Mouse (Mus musculus): ENCODE measurements around the gene Emilin2. TPM values are rescaled to one million over a fixed set of nuclear protein-coding genes. Genes with fewer than 3 reads are reported as not detected.

The Emilin2 gene
- polyA plus RNA-seq, 1 experiment from 2014 or later = 2.4 TPM

DNA sequence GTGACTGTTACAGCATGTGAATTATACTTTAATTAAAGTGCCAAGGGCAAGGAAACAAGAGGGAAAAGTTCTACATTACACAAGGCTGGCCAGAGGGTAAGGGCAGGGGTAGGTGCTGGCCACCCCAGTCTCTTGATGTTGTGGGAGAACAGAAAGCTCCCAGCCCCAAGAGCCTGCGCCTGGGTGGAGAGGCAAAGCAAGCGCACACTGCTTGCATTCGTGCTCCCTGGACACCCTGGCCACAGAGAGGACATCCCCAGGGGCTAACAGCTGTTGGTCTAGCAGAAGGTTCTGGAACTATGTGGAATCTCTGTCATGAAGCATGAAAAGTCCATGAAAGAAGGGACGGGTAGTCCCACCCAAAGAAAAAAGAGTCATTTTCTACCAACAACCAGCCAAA, 5.1 kb downstream of the Emilin2 start:
- Histone ChIP-seq H3K27me3 (replicated peaks; ENCODE audit: control insufficient read depth, insufficient read depth, low read length) (peaks cover 28% of the 10 kb centered on the region), H3K9ac (ENCODE audit: low read depth, low read length) (no peak overlapping the region), H3K36me3 (ENCODE audit: control insufficient read depth, insufficient read depth, low read length) (no peaks in the 10 kb centered on the region), H3K9me3 (ENCODE audit: control insufficient read depth, low read length) (no peaks in the 10 kb centered on the region), H3K4me1 (ENCODE audit: control insufficient read depth, insufficient read depth, low read length) (peaks cover 8% of the 10 kb centered on the region; the same call in 1 of the 2 replicates), H3K4me2 (ENCODE audit: low read depth, low read length) (no peak overlapping the region), H3K27ac (ENCODE audit: low read length) (no peak overlapping the region), H3K4me3 (ENCODE audit: low read length) (no peak overlapping the region)
- ATAC-seq = no peak
- WGBS = 86% methylated on average over 4 of the region's 4 CpGs

DNA sequence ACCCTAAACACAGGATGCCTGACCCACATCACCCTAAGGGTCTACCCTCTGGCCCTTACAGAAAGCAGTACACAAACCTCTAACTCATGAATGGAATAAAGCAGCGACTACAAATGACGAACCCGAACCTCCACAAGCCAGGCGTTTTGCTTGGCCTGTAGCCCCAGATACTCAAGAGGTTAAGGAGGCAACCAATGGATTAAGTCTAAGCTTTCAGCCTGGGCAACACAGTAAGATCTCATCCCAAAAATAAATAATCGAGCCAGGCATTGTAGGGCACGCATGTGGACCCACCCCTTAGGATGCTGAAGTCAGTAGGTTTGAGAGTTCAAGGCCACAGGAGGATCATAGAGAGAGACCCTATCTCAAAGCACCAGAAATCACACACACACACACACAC, 5.7 kb downstream of the Emilin2 start:
- H3K4me1 ChIP-seq (ENCODE audit: control insufficient read depth, insufficient read depth, low read length) = peaks cover 6% of the 10 kb centered on the region; the same call in 1 of the 2 replicates
- no peak overlapping the region for H3K9ac ChIP-seq (ENCODE audit: low read depth, low read length)
- no peak overlapping the region for H3K4me2 ChIP-seq (ENCODE audit: low read depth, low read length)
- peaks cover 26% of the 10 kb centered on the region for H3K27me3 ChIP-seq (replicated peaks; ENCODE audit: control insufficient read depth, insufficient read depth, low read length)
- ATAC-seq = no peak
- 84% methylated on average over 6 of the region's 6 CpGs for WGBS
- no peak overlapping the region for H3K27ac ChIP-seq (ENCODE audit: low read length)
- H3K4me3 ChIP-seq (ENCODE audit: low read length) = no peak overlapping the region
- no peaks in the 10 kb centered on the region for H3K9me3 ChIP-seq (ENCODE audit: control insufficient read depth, low read length)
- H3K36me3 ChIP-seq (ENCODE audit: control insufficient read depth, insufficient read depth, low read length) = no peaks in the 10 kb centered on the region

DNA sequence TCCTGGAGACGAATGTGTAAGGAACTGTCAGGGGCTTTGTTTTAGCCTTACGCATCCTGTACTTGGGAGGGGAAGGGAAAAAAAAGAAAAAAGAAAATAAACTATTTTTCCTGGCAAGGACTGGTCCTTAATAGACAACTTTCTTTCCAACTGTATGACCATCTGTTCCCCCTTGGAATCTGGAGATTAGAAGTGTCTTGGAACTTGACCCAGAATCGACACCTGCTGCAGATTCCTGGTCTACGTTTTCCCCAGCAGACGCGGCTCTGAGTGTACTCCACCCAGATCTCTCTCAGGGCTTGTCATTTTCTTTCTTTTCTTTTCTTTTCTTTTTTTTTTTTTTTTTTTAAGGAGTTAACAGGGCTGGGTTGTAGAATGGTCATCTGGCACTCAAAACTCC, 8.3 kb downstream of the Emilin2 start:
- no peak overlapping the region for H3K4me3 ChIP-seq (ENCODE audit: low read length)
- no peak for ATAC-seq

DNA sequence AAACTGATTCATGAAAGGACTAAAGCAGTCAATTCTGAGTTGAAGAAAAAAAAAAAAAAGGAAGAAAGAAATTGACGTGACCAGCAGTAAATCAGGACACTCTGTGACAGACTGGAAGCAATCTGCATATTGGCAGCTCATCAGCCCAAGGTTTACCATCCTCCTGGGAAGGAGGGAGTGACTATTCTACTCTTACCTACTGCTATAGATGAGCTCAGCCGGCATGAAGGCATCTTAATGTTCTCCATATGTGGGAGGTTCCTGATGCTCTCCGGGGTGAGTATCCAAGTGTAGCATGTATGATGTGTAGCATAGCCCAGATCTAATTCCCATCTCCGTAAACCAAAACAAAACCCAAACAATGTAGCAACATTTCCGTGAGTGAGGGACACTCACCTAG, 10.4 kb downstream of the Emilin2 start:
- Histone ChIP-seq H3K4me2 (ENCODE audit: low read depth, low read length) (no peak overlapping the region), H3K4me1 (ENCODE audit: control insufficient read depth, insufficient read depth, low read length) (no peaks in the 10 kb centered on the region), H3K27me3 (replicated peaks; ENCODE audit: control insufficient read depth, insufficient read depth, low read length) (no peaks in the 10 kb centered on the region), H3K9me3 (ENCODE audit: control insufficient read depth, low read length) (no peaks in the 10 kb centered on the region), H3K9ac (ENCODE audit: low read depth, low read length) (no peak overlapping the region), H3K36me3 (ENCODE audit: control insufficient read depth, insufficient read depth, low read length) (no peaks in the 10 kb centered on the region), H3K4me3 (ENCODE audit: low read length) (no peak overlapping the region), H3K27ac (ENCODE audit: low read length) (no peak overlapping the region)
- ATAC-seq = no peak
- WGBS = 73% methylated on average over 5 of the region's 5 CpGs

More for the DNA sequence above, 8.3 kb downstream of the Emilin2 start:
- Histone ChIP-seq H3K4me1 (ENCODE audit: control insufficient read depth, insufficient read depth, low read length) (no peaks in the 10 kb centered on the region), H3K9me3 (ENCODE audit: control insufficient read depth, low read length) (no peaks in the 10 kb centered on the region), H3K27ac (ENCODE audit: low read length) (no peak overlapping the region), H3K9ac (ENCODE audit: low read depth, low read length) (no peak overlapping the region), H3K4me2 (ENCODE audit: low read depth, low read length) (no peak overlapping the region), H3K27me3 (replicated peaks; ENCODE audit: control insufficient read depth, insufficient read depth, low read length) (0 out of 2 replicates have a peak, but pooled peaks cover 3% of the 10 kb centered on the region), H3K36me3 (ENCODE audit: control insufficient read depth, insufficient read depth, low read length) (no peaks in the 10 kb centered on the region)
- 46% methylated on average over 6 of the region's 6 CpGs for WGBS

DNA sequence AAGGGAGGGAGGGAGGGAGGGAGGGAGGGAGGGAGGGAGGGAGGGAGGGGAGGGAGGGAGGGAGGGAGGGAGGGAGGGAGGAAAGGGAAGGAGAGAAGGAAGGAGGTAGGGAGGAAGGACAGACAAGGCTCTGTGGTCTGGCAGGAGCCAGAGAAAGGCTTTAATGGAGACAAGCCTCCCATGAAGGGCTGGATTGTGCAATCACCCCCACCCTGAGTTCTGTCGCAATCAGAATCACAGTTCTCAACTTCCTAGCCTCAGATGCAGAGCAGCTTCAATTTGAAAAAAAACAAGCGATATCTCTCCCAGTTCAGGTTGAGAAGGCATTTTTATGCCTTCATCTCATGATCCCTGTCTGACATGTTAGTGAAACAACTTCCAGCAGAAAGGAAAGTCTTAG, 11.4 kb downstream of the Emilin2 start:
- 71% methylated on average over 2 of the region's 2 CpGs for WGBS

DNA sequence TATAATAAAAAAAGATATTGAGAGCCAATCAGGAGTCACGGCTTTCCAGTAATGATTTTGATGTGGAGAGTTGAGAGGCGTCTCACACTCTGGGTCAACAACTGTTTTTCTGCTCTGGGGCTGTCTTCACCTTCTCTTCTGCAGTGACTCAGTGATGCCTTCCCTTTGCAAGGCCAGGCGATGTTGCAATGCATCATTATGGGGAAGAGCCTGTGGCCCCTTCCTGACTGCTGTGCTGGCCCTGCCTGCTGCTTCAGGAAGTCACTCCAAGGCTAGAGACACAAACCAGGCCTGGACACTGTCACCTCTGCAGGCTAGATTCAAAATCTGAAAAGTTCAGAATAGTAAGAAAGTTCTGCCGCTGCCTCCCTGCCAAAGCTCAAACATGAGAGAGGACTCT, 11.9 kb downstream of the Emilin2 start:
- Histone ChIP-seq H3K4me2 (ENCODE audit: low read depth, low read length) (no peak overlapping the region), H3K27me3 (replicated peaks; ENCODE audit: control insufficient read depth, insufficient read depth, low read length) (no peaks in the 10 kb centered on the region), H3K4me3 (ENCODE audit: low read length) (no peak overlapping the region), H3K9me3 (ENCODE audit: control insufficient read depth, low read length) (no peaks in the 10 kb centered on the region), H3K9ac (ENCODE audit: low read depth, low read length) (no peak overlapping the region), H3K4me1 (ENCODE audit: control insufficient read depth, insufficient read depth, low read length) (no peaks in the 10 kb centered on the region), H3K27ac (ENCODE audit: low read length) (no peak overlapping the region), H3K36me3 (ENCODE audit: control insufficient read depth, insufficient read depth, low read length) (no peaks in the 10 kb centered on the region)
- ATAC-seq = 0 out of 2 replicates have a peak, but pooled peaks have one; percentile 21
- WGBS = 75% methylated on average over 4 of the region's 4 CpGs

More for the DNA sequence above, 11.4 kb downstream of the Emilin2 start:
- Histone ChIP-seq H3K36me3 (ENCODE audit: control insufficient read depth, insufficient read depth, low read length) (no peaks in the 10 kb centered on the region), H3K4me2 (ENCODE audit: low read depth, low read length) (no peak overlapping the region), H3K4me3 (ENCODE audit: low read length) (no peak overlapping the region), H3K27ac (ENCODE audit: low read length) (no peak overlapping the region), H3K27me3 (replicated peaks; ENCODE audit: control insufficient read depth, insufficient read depth, low read length) (no peaks in the 10 kb centered on the region), H3K4me1 (ENCODE audit: control insufficient read depth, insufficient read depth, low read length) (no peaks in the 10 kb centered on the region), H3K9ac (ENCODE audit: low read depth, low read length) (no peak overlapping the region), H3K9me3 (ENCODE audit: control insufficient read depth, low read length) (no peaks in the 10 kb centered on the region)
- peak; percentile 62 for ATAC-seq

DNA sequence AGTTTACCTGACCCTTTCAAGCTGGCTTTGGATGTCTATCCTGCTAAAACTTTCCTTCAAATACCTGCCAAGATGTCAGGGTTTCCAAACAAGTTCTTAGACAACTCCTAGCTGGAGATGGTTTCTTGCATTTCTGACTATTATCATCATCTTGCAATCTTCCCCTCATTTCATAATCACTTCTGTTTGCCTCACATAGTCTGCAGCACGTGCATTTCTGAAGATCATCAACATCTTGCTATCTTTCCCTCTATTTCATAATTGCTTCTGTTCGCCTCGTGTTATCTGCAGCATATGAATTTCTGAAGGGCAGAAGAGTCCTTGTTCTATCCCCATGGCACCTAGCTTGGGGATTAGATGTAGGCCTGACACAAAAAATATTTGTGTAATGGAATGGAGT, 17.2 kb downstream of the Emilin2 start:
- no peaks in the 10 kb centered on the region for H3K9me3 ChIP-seq (ENCODE audit: control insufficient read depth, low read length)
- no peaks in the 10 kb centered on the region for H3K36me3 ChIP-seq (ENCODE audit: control insufficient read depth, insufficient read depth, low read length)
- no peaks in the 10 kb centered on the region for H3K4me1 ChIP-seq (ENCODE audit: control insufficient read depth, insufficient read depth, low read length)
- ATAC-seq = no peak
- no peak overlapping the region for H3K4me2 ChIP-seq (ENCODE audit: low read depth, low read length)
- H3K4me3 ChIP-seq (ENCODE audit: low read length) = no peak overlapping the region
- H3K27ac ChIP-seq (ENCODE audit: low read length) = no peak overlapping the region
- 73% methylated on average over 3 of the region's 3 CpGs for WGBS
- H3K9ac ChIP-seq (ENCODE audit: low read depth, low read length) = no peak overlapping the region
- H3K27me3 ChIP-seq (replicated peaks; ENCODE audit: control insufficient read depth, insufficient read depth, low read length) = no peaks in the 10 kb centered on the region

DNA sequence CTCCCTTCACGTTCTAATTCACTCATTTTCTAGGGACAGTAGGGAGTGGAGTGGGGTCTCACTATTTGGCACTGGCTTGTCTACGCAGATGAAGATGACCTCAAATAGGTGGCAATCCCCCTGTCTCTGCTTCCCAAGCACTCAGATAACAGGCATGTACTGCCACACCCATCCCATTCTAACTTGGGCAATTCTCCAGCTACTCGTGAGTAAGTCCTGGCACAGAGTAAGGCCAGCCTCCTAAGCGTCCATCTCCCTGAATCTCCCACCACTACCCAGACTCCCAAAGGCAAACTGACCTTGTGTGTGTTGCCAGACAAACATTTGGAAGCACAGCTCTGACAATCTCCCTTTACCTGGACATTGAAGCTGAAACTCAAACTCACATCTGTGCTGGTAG, 18.9 kb downstream of the Emilin2 start:
- no peak for ATAC-seq
- Histone ChIP-seq H3K27ac (ENCODE audit: low read length) (no peak overlapping the region), H3K4me3 (ENCODE audit: low read length) (no peak overlapping the region), H3K36me3 (ENCODE audit: control insufficient read depth, insufficient read depth, low read length) (no peaks in the 10 kb centered on the region), H3K4me1 (ENCODE audit: control insufficient read depth, insufficient read depth, low read length) (no peaks in the 10 kb centered on the region), H3K9me3 (ENCODE audit: control insufficient read depth, low read length) (no peaks in the 10 kb centered on the region), H3K9ac (ENCODE audit: low read depth, low read length) (no peak overlapping the region), H3K27me3 (replicated peaks; ENCODE audit: control insufficient read depth, insufficient read depth, low read length) (no peaks in the 10 kb centered on the region), H3K4me2 (ENCODE audit: low read depth, low read length) (no peak overlapping the region)
- WGBS = 69% methylated on average over 4 of the region's 4 CpGs

DNA sequence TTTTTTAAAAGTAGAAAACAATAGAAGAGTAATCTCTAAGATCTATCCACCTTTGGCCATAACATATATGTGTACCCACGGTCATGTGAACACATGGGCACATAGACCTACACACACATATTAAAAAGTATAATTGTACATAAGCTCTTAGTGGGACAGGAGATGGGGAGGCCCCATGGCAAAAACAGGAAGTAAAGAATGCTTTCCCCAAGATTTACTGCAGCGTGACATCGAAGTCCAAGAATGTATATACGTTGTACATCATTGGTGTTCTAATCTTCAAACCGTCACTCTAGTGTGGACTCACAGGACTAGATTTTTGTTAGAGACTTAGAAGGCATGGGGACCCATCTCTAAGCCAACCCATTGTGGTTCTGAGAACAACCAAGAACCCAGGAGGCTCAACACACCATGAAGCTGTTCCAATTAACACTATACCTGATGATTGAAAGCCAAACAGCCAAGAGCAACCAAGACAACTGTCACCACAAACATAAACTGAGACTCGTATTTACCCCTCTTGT, 19.8 kb downstream of the Emilin2 start:
- H3K36me3 ChIP-seq (ENCODE audit: control insufficient read depth, insufficient read depth, low read length) = no peaks in the 10 kb centered on the region
- H3K9ac ChIP-seq (ENCODE audit: low read depth, low read length) = no peak overlapping the region
- H3K9me3 ChIP-seq (ENCODE audit: control insufficient read depth, low read length) = no peaks in the 10 kb centered on the region
- H3K27ac ChIP-seq (ENCODE audit: low read length) = no peak overlapping the region
- no peak for ATAC-seq
- no peaks in the 10 kb centered on the region for H3K4me1 ChIP-seq (ENCODE audit: control insufficient read depth, insufficient read depth, low read length)
- no peak overlapping the region for H3K4me2 ChIP-seq (ENCODE audit: low read depth, low read length)
- WGBS = 88% methylated on average over 6 of the region's 6 CpGs
- no peaks in the 10 kb centered on the region for H3K27me3 ChIP-seq (replicated peaks; ENCODE audit: control insufficient read depth, insufficient read depth, low read length)
- H3K4me3 ChIP-seq (ENCODE audit: low read length) = no peak overlapping the region
